Comparison of ENCODE assay signal across 15 mouse cellular contexts in genomic region chr1:54815206-54815855, GRCm38 (mm10).
DNase-seq lines count a peak whose midpoint lies in the region; ATAC-seq and TF ChIP-seq lines count a peak whose summit lies in the region.
"Had no signal": no experiment of that assay in that cellular context is flagged by ENCODE, and none has a peak within 500 bp of the region (broad histone marks: within the 10 kb centered on the region; RNA-seq: fewer than 3 reads in every experiment).

No protein-coding gene starts in this region.

- 28% methylated on average over 9 of the region's 9 CpGs for WGBS in kidney, adult 2 months
- 37% methylated on average over 9 of the region's 9 CpGs for WGBS in kidney, embryonic 14.5 days
- WGBS in neural tube, embryonic 13.5 days: 66% methylated on average over 9 of the region's 9 CpGs
- WGBS in kidney, postnatal 0 days: 30% methylated on average over 9 of the region's 9 CpGs

- H3K27ac ChIP-seq in kidney, adult 2 months (ENCODE audit: insufficient read depth, low read depth, low read length): peak overlapping the region; percentile 52; the same call in 1 of the 2 replicates
- H3K27ac ChIP-seq in kidney, embryonic 14.5 days (ENCODE audit: low read depth, low read length): no peak overlapping the region
- peak overlapping the region; percentile 57 for H3K27ac ChIP-seq in neural tube, embryonic 13.5 days (replicated peaks)
- 0 out of 2 replicates have a peak overlapping the region, but pooled peaks have one; percentile 4 for H3K27ac ChIP-seq in kidney, postnatal 0 days
- H3K27ac ChIP-seq: embryonic facial prominence, embryonic 12.5 days; limb, embryonic 13.5 days had no signal

- no peaks in the 10 kb centered on the region for H3K27me3 ChIP-seq in kidney, adult 2 months (replicated peaks; ENCODE audit: control insufficient read depth, insufficient read depth, low read length)
- no peaks in the 10 kb centered on the region for H3K27me3 ChIP-seq in kidney, embryonic 14.5 days (ENCODE audit: control insufficient read depth, insufficient read depth, low read length)
- H3K27me3 ChIP-seq in neural tube, embryonic 13.5 days: no peaks in the 10 kb centered on the region
- no peaks in the 10 kb centered on the region for H3K27me3 ChIP-seq in kidney, postnatal 0 days (ENCODE audit: insufficient read depth, low read length)
- H3K27me3 ChIP-seq: CH12.LX; embryonic facial prominence, embryonic 12.5 days; limb, embryonic 13.5 days had no signal

- H3K4me3 ChIP-seq in kidney, adult 2 months (ENCODE audit: insufficient read depth, low read depth, low read length): no peak overlapping the region
- no peak overlapping the region for H3K4me3 ChIP-seq in kidney, embryonic 14.5 days (ENCODE audit: low read length)
- H3K4me3 ChIP-seq in neural tube, embryonic 13.5 days: no peak overlapping the region
- H3K4me3 ChIP-seq in kidney, postnatal 0 days (replicated peaks; ENCODE audit: low read depth, low read length): no peak overlapping the region
- H3K4me3 ChIP-seq: embryonic facial prominence, embryonic 12.5 days; limb, embryonic 13.5 days had no signal

- no peak overlapping the region for H3K4me2 ChIP-seq in kidney, embryonic 14.5 days (replicated peaks; ENCODE audit: low read depth, low read length)
- no peak overlapping the region for H3K4me2 ChIP-seq in neural tube, embryonic 13.5 days
- no peak overlapping the region for H3K4me2 ChIP-seq in kidney, postnatal 0 days (ENCODE audit: low read length)
- H3K4me2 ChIP-seq: embryonic facial prominence, embryonic 12.5 days; limb, embryonic 13.5 days had no signal

- no peak for TF ChIP-seq CTCF in kidney, adult 2 months (conservative IDR thresholded peaks at IDR 0.05; ENCODE audit: insufficient read depth, insufficient read length, low read depth, low read length)
- TF ChIP-seq CTCF in kidney, postnatal 0 days (IDR thresholded peaks at IDR 0.05; ENCODE audit: low read depth): no peak

- TF ChIP-seq POLR2A in kidney, adult 2 months (IDR thresholded peaks at IDR 0.05; ENCODE audit: low read depth, low read length): no peak

- H3K4me1 ChIP-seq in kidney, adult 2 months (ENCODE audit: control insufficient read depth, insufficient read depth, low read length): peaks cover 3% of the 10 kb centered on the region; the same call in 1 of the 2 replicates
- H3K4me1 ChIP-seq in kidney, embryonic 14.5 days (ENCODE audit: control insufficient read depth, insufficient read depth, low read length): peaks cover 4% of the 10 kb centered on the region; the same call in 1 of the 2 replicates
- H3K4me1 ChIP-seq in neural tube, embryonic 13.5 days (replicated peaks): peaks cover 3% of the 10 kb centered on the region
- H3K4me1 ChIP-seq in kidney, postnatal 0 days (replicated peaks; ENCODE audit: insufficient read depth, low read length): no peaks in the 10 kb centered on the region
- H3K4me1 ChIP-seq: embryonic facial prominence, embryonic 12.5 days; limb, embryonic 13.5 days had no signal

- no peaks in the 10 kb centered on the region for H3K9me3 ChIP-seq in kidney, embryonic 14.5 days (ENCODE audit: control insufficient read depth, low read length)
- no peaks in the 10 kb centered on the region for H3K9me3 ChIP-seq in neural tube, embryonic 13.5 days
- no peaks in the 10 kb centered on the region for H3K9me3 ChIP-seq in kidney, postnatal 0 days (replicated peaks; ENCODE audit: low read length)
- H3K9me3 ChIP-seq: embryonic facial prominence, embryonic 12.5 days; limb, embryonic 13.5 days had no signal

- peak; percentile 24 for DNase-seq in kidney, adult 2 months
- DNase-seq in neural tube, embryonic 10.5 days (ENCODE audit: extremely low spot score, low spot score): no peak
- DNase-seq in kidney, postnatal 0 days (ENCODE audit: low spot score): no peak
- no peak for DNase-seq in right cerebral cortex, adult 18-20 months
- no peak for DNase-seq in left cerebral cortex, adult 11 months (ENCODE audit: low spot score)
- no peak for DNase-seq in testis, postnatal 14 days (ENCODE audit: low spot score)
- DNase-seq: cerebellum, adult 11-12 months; heart, postnatal 14 days; thymus, postnatal 14 days had no signal

- no peak overlapping the region for H3K9ac ChIP-seq in kidney, embryonic 14.5 days (ENCODE audit: low read depth, low read length)
- H3K9ac ChIP-seq in neural tube, embryonic 13.5 days: no peak overlapping the region
- no peak overlapping the region for H3K9ac ChIP-seq in kidney, postnatal 0 days (ENCODE audit: low read depth, low read length)
- H3K9ac ChIP-seq: embryonic facial prominence, embryonic 12.5 days; limb, embryonic 13.5 days had no signal

- no peaks in the 10 kb centered on the region for H3K36me3 ChIP-seq in kidney, adult 2 months (ENCODE audit: control insufficient read depth, insufficient read depth, low read length)
- no peaks in the 10 kb centered on the region for H3K36me3 ChIP-seq in kidney, embryonic 14.5 days (ENCODE audit: control insufficient read depth, insufficient read depth, low read length)
- no peaks in the 10 kb centered on the region for H3K36me3 ChIP-seq in neural tube, embryonic 13.5 days
- no peaks in the 10 kb centered on the region for H3K36me3 ChIP-seq in kidney, postnatal 0 days (ENCODE audit: insufficient read depth, low read length)
- H3K36me3 ChIP-seq: embryonic facial prominence, embryonic 12.5 days; limb, embryonic 13.5 days had no signal

- ATAC-seq in kidney, embryonic 14.5 days (ENCODE audit: low FRiP score, low TSS enrichment): no peak
- peak; percentile 56; the same call in 1 of the 2 replicates for ATAC-seq in neural tube, embryonic 13.5 days (ENCODE audit: low read depth)
- ATAC-seq in kidney, postnatal 0 days (replicated peaks; ENCODE audit: low FRiP score, low read depth): no peak; the same call in 1 of the 2 replicates
- ATAC-seq: lung, postnatal 0 days had no signal
